Mouse (Mus musculus): Measurements from ENCODE around the gene Mbtd1.
"Not testable (repeated sequence)": the region's sequence is repeated elsewhere in the genome, so short reads cannot be mapped to it uniquely, and the experiment has no call there.

Gene Mbtd1

DNA sequence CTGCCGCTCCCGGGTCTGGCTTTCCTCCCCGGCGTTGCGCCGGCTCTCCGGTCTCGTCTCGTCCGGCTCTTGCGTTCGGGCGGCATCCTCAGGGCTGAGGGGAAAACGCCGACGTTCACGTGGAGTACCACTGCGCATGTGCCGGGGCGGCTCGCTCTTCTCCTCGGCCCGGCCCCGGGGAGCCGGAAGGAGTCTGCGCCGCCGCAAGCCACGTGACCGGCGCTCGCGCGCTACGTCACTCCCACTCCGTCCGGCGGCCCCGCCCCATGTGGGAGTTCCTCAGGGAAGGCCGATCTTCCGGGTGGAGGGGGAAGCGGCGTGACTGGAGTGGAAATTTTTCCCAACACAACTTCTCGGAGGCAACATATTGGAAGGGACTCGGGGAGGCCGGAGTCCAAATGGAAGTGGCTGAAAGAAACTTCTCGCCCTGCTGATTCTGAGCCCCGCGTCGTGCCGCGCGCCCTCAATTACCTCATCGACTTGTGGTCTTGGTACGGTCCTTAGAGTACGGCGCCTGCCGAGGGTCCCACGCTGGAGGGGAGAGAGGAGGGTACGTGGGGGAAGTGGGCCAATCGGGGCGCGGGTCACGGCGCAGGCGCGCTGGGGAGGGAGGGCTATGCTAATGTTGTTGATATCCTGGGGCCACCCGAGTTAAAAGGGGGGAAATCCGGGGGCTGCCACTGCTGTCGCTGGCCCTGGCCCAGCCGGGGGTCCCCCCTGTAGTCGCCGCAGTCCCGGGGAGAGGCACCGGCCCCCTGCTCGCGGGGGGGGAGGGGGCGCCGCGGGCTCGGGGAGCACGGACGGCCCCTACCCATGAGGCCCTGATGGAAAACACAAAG, at the start of gene Mbtd1, which contains the start of gene Utp18:
Mbtd1 (plus strand) TSS at position 281 of the 839 bp plus-strand sequence.
Utp18 (minus strand) TSS at position 195 of the 839 bp plus-strand sequence.
- DNase-seq (ENCODE audit: low spot score), result peak; percentile 93

DNA sequence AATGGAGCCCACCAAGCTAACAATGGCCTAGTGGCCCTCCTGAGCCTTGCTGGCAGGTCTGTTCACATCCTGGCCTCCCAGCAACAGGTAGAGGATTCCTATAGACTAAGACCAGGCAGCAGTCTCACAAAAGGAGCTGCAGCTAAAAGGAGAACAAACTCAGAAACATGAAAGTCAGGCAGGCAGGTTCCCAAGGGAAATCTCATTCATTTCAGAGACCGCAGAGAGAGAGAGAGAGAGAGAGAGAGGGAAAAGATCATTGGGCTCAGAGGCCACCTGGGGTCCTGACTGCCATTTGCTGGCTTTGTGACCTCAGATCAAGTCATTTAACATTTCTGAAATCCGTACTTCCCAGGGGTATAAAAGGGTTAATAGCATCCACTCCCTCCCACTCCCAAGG, 38.3 kb upstream of the Mbtd1 start:
- DNase-seq (ENCODE audit: low spot score), result no peak

DNA sequence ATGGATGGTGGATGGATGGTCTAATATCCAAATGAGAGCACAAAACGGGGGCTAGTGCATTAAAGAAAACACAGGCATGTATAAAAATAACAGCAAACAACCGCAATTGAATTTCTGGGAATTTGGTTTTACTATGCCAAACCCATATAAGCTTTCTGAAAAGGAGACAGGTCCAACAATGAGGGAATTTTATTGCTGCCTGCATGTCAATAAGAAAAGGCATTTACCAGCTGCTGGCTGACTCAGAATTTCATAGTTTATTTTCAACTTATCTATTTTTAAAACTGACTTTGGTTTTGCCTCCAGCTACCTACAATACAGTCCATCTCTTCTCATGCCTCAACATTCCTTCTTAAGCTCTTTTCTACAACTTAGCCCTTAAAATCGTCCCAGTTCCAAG, 33.1 kb upstream of the Mbtd1 start:
- no peak for DNase-seq (ENCODE audit: low spot score)

DNA sequence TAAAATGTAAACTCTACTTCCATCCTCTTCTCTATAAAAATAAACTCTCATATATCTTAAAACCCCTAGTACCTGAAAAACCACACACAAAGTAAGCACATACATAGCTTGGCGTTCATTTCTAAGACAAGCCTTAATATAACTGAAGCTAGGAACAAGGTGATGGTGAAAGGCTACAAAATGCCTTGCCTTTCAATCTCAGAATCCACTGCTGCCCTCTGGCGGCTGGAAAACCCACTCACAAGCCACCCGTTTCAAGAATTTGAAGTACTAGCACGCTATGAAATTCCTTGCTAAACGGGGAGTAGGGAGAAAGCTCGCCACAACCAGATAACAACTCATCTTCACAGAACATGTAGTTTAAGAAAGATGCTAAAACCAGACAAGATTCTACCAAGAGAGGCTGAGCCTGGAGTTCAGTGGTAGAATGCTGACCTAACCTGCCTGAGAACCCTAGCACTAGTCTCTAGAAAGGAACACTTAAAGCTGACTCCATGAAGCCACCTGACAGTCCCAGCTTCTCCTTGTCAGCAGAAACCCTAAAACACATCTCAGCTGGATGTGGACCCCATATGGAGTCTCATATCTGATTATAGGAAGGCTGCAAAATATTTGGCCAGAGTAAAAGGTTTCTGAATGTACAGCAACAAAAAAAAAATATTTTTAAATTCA, 29.2 kb upstream of the Mbtd1 start:
- DNase-seq (ENCODE audit: low spot score), result peak; percentile 33

DNA sequence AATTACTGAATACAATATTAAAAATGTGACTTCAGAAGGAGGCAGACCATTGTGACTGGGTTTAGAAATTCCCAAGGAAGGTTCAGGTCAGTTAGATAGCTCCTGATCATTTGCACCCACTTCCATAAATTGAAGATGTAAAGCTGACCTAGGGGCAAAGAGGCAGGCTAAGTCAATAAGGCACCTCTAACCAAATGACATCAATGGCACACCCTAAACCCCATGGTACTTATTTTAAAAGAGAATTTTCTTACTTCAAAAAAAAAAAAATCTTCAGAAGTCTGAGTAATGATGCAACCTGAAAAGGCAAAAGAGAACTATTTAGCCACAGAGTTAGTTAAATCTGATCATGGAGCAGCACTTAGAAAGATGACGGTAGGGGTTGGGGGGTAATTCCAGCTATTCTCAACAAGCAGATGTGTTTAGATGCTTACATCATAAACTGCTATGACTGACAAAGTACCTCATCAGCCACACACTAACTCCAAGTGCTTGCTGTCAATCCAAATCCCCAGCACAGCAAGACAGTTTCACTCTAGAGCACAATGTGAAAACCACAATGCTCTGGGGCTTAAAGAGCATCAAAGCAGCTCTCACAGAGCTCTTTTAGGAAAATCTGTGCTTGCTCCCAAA, 25.0 kb upstream of the Mbtd1 start:
- no peak for DNase-seq (ENCODE audit: low spot score)

DNA sequence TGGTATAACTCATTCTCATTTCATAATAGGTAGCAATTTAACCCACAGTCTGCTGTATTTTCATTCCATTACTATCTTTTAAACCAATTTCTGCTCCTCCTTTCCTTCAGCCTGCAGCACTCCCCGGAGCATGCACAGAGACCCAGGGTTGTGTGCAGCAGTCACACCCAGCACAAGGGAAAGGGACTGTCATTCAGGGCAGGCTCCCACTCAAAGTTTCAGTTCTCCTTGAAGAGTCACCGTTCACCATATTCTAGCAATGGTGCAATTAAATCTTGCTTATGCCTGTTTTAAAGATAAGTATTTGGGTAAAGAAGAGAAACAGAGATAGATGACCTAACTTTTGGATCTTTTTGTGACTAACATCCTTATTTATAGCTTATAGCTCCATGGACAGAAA, 24.5 kb upstream of the Mbtd1 start:
- DNase-seq (ENCODE audit: low spot score), result no peak

DNA sequence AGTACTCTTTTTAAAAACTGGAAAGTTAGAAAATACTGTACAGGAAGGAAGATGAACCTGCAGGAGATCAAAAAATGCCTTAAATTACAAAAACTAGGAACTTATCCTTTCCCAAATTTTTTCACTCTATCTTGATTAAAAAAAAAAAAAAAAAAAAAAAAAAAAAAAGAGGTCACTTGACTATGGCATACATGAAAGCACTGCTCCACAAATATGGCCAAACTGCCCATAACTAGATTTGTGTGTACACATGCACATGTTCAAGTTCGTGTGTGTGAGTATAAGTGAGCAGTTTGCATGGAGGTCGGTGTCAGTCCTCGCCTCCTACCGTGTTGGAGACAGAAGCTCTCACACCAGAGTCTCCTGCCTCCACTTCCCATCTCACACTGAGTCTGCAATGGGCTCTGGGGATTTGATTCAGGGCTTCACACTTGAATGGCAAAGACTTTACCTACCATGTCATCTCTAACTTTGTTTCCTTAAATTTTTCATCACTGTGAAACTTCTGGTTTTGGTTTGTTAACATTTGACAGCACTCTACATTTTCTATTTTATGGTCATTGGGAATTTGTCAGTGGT, 23.5 kb upstream of the Mbtd1 start:
- DNase-seq (ENCODE audit: low spot score), result no peak

DNA sequence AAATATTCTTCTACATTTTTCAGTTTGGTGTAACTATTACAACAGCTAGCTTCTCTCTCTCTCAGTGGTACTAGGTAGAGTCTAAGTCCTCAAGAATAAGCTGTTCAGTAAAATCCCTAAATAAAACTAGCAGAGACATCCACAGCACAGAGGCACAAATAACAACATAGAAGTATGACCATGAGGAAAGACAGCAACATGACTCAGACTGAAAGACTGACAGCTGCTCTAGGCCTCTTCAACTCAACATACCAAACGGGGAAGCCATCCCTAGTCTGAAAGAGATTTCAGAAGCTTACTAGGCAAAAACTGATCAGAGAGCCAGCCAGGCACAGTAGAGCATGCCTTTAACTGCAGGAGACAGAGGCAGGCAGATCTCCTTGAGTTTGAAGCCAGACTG, 23.0 kb upstream of the Mbtd1 start:
- no peak for DNase-seq (ENCODE audit: low spot score)

DNA sequence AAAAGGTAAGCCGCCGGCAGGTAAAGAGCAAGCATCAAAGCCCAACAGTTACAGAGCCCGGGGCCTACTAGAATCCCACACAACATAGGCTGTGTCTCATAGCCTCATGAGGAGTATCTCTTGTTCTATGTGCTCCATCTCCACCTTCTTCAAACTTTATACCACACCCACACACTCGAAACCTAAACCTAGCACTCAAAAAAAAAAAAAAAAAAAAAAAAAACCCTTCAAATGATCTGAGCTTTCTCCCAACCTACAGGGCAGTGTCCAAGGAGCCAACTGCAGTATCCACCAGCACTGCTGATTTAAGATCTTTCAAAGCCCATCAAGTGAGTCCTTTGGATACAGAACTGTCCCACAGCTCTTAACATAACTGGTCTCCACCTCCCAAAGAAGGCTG, 1.6 kb upstream of the Mbtd1 start:
- DNase-seq (ENCODE audit: low spot score), result no peak

DNA sequence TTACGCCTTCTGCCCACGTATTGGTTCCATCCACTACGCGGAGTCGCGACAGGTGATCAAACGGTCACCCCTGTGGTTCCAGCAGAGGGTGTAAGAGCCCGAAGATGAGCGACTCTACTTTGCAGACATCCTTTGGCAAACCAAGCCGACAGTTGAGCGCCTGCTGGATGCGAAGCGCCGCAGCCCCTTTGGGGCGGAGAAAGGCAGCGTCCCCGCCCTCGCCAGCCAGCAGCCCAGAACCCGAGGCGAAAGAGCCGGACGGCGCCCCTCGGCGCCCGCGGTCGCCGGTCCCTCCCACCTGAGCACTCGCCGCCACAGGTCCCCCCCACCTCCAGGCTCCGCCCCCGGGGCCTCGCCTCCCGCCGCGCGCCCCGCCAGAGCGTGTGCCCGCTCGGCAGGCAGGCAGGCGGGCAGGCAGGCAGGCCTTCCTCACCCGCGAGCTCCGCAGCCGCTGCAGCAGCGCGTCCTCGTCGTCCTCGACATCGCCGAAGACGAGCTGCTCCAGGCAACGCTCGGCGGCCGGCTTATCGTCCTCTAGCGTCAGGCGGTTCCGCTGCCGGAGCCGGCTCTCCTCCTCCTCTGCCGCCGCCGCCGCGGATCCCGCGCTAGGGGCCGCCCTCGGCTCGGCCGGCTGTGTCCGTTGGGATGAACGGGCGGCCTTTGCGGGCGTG, 616 bp upstream of the Mbtd1 start:
- peak; percentile 5 for DNase-seq (ENCODE audit: low spot score)

DNA sequence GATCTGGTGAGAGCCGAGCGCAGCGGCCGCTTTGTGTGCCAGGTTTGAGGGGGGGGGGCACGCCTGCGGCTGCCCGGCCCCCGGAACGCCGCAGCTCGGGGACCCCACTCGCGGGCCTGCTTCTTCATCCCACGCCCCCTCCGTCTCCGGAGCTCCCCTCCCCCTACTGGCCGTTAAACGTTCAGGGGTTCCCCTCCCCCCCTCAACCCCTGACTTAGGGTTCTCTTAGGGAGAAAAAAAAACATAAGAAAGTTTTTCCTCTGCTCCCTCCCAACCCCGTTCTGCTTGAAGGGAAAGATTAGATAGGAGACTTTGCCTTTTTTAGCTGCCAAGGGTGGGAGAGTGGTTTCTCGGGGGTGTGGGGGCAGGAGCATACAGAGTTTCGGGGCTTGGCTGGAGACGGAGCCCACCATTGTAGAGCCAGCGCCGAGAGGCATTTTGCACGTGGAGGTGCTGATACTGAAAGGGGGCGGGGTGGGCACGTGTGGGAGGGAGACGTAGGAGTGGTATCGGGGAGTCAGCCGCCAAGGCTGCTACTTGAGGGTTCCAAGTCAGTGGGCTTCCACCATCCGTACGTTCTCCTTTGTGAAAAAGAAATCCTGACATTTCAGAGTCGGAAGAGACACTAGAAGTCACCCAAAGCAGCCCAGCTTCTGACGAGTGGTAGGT, 893 bp downstream of the Mbtd1 start:
- no peak for DNase-seq (ENCODE audit: low spot score)

DNA sequence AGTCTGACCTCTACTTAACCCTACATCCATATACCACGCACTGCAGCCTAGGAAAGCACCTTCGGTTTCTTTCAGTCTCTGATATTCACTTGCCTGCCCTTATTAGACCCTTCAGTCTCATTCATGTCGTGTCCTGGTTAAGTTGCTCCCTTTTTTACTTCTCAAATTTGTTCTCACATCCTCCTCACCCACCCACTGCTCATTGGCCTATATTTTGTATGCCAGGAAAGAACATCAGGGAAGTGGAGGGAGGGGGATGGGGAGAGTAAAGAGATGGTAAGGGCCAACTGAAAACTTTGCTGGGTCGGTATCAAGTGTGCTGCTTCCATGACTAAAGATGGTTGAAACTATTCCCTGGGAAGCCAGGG, 1.4 kb downstream of the Mbtd1 start:
- DNase-seq (ENCODE audit: low spot score), result no peak

DNA sequence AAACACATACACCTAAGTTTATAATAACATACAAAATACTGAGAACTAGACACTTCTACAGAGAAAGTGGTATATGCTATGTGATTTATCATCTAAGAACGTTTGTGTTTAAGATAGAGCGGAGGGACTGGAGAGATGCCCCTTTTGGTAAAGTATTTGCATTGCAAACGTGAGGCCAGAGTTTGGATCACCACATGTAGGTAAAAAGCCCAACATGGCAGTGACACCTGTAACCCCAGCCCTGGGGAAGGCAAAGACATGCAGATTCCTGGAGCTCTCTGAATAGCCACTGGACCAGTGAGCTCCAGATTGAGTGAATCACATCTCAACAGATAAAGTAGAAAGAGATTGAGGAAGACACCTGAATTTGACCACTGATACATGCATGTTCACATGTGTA, 12.1 kb downstream of the Mbtd1 start:
- DNase-seq (ENCODE audit: low spot score), result no peak

DNA sequence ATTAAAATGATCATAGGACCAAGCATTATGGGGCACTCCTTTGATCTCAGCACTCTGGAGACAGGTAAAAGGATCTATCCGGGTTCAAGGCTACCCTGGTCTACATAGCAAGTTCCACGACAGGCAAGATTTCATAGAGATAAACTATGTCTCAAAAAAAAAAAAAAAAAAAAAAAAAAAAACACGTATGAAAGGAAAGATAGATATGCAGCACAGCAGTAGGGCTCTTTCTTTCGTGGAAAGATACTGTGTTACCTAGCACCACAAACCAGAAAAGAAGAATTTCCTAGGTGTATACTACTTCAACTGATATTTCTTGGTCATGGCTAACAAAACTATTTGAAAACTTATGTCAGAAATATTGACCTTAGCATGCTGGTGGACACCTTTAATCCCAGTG, 21.2 kb downstream of the Mbtd1 start:
- DNase-seq (ENCODE audit: low spot score), result no peak

DNA sequence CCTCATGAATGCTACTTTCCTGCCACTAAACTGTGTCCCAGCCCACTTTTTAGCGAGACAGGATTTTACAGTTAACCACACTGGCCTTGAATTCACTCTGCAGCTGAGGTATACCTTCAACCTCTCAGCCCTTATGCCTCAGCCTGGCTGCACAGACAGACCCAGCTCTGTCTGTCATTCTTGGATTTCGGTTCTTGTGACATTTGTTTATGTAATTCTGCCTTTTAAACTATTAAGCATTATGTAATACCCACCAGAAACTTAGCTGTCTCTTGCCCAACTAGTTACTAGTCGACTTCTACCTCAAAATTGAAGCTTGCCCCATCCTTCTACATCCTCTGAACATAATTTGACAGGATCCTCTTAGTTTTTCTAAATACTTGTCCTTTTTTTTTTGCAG, 22.2 kb downstream of the Mbtd1 start:
- no peak for DNase-seq (ENCODE audit: low spot score)

DNA sequence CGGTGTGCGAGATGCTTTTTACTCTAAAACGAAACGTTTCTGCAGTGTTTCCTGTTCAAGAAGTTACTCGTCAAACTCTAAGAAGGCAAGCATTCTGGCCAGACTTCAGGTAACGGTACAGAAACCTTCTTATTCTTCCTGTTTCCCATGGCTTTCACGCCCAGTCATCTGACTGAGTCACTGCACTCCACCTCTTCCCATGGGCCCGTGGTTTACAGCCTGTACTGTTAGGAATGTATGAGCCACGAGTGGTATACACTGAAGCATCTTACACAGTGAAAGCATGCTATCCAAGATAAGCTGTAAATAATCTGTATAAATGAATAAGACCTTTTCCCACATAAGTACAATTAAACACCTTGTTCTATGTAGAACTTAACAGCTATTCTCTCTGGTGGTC, 23.2 kb downstream of the Mbtd1 start:
- DNase-seq (ENCODE audit: low spot score), result no peak

DNA sequence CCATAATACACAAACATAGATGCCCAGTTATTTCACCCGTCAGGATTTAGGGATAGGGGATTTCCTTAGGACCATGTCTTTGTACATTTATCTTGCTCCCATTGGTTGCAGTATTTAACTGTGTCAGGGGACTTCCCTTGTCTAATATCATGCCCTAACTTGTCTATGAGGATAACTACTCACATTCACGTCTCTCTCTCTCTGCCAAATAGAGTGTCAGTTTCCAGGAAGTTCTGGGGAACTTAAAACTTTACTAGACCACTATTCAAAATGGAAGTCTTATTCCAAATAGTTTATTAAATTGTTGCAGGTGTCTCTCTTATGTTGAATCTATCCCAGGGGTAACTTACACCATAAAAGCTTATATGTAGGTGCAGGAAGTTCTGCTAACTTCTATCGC, 26.0 kb downstream of the Mbtd1 start:
- DNase-seq (ENCODE audit: low spot score), result no peak

DNA sequence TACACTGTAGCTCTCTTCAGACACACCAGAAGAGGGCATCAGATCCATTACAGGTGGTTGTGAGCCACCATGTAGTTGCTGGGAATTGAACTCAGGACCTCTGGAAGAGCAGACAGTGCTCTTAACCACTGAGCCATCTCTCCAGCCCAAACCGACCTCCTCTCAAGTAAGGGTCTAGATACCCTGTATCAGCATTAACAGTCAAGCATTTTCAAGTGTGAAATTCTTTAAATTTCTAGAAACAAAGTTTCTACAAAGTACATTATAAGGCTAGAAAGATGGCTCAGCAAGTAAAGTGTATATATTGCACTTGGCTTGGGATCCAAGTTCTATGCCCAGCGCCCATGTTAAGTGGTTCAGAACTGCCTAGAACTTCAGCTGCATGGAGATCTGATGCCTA, 29.4 kb downstream of the Mbtd1 start:
- not testable (repeated sequence) for DNase-seq (ENCODE audit: low spot score)

DNA sequence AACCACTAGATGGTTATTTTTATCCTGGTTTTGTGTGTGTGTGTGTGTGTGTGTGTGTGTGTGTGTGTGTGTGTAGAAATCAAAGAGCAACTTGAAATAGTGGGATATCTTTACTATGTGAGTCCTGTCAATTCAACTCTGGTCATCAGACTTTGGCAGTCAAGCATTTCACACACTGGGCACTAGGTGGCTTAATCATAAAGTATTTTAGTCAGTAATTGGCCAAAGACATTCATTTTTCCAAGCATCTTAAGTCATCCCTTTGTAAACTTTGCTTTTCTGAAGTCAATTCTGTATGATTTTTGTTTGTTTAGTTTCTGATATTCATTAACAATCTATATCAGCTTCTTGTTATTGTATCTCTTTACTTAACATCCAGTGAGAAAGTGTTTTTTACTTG, 43.5 kb downstream of the Mbtd1 start:
- no peak for DNase-seq (ENCODE audit: low spot score)

DNA sequence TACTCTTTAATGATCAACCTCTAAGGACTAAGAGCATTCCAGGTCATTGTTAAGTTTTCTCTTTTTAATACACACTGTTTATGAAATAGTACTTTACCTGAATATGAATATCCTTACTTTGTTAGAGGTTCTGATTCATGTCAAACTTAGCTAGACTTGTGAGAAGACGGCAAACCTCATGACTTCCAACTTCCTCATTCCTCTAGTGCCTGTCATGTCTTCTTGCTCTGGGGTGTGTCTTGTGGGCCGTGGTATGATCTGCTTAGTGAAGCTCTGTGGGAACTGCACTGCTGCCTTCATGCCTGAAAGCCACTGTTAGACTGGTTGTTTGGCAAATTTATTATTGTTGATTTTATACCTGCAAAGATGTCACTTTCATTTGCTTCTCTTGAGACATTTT, 55.3 kb downstream of the Mbtd1 start:
- DNase-seq (ENCODE audit: low spot score), result no peak

DNA sequence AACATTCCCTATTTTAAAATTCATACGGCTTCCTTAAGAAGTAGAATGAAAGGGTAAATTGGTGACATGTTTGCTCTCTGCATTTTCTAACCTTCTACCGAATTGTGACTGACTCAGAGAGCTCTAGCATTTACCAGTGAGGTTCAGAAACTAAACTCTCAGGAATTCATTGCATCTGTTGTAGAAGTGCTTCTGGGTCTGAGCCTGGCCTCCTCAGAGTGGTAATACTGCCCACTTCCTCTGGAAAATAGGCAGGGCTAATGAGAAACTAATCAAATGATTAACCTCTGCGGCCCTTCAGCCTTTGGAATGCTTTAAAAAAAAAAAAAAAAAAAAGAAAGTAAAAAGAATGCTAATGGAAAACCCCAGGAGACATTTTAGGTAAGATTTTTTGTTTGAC, 59.3 kb downstream of the Mbtd1 start:
- no peak for DNase-seq (ENCODE audit: low spot score)

All from ovary, postnatal 10 days (tissue).